Mouse (Mus musculus) lung, embryonic 15.5 days (tissue): ENCODE data around the gene Rab19. TPM values are rescaled to one million over a fixed set of nuclear protein-coding genes. Genes with fewer than 3 reads are reported as not detected.
"Not testable (repeated sequence)": the region's sequence is repeated elsewhere in the genome, so short reads cannot be mapped to it uniquely, and the experiment has no call there.

Source experiments
- ATAC-seq: fragments of 200-750 bp; cut with Nextera tagmentation; 2 replicates; pipeline ENCODE4 v1.8.0; 2017; ENCODE audit warnings: moderate number of reproducible peaks, borderline replicate concordance; ENCODE audit not compliant: low FRiP score, low TSS enrichment; ENCODE audit errors: extremely low read depth
- H3K27ac ChIP-seq: fragments of 300-500 bp; sonication (generic); 2 replicates; pipeline ENCODE4 v1.5.1; 2015; ENCODE audit warnings: moderate library complexity, mild to moderate bottlenecking, inconsistent platforms
- H3K27me3 ChIP-seq: fragments of 300-500 bp; sonication (generic); 2 replicates; pipeline ENCODE4 v1.6.1; 2015; ENCODE audit warnings: inconsistent platforms
- H3K36me3 ChIP-seq: fragments of 300-500 bp; sonication (generic); 2 replicates; pipeline ENCODE4 v1.6.1; 2015; ENCODE audit warnings: inconsistent platforms
- H3K4me1 ChIP-seq: fragments of 300-500 bp; sonication (generic); 2 replicates; pipeline ENCODE4 v1.6.1; 2015; ENCODE audit warnings: inconsistent platforms
- H3K4me2 ChIP-seq: fragments of 300-500 bp; sonication (generic); 2 replicates; pipeline ENCODE4 v1.6.1; 2015; ENCODE audit warnings: inconsistent platforms, mild to moderate bottlenecking, moderate library complexity
- H3K4me3 ChIP-seq: fragments of 300-500 bp; sonication (generic); 2 replicates; pipeline ENCODE4 v1.5.1; 2015; ENCODE audit warnings: mild to moderate bottlenecking, inconsistent platforms
- H3K9ac ChIP-seq: fragments of 300-500 bp; sonication (generic); 2 replicates; pipeline ENCODE4 v1.6.1; 2015; ENCODE audit warnings: inconsistent platforms
- H3K9me3 ChIP-seq: fragments of 300-500 bp; sonication (generic); 2 replicates; pipeline ENCODE4 v1.6.1; 2016; ENCODE audit warnings: inconsistent platforms
- WGBS: fragments of 180-500 bp; shearing (Covaris S2); methylation state at CpG from one replicate; pipeline ENCODE4 v1.1.7; 2015; 5-methylcytosine and 5-hydroxymethylcytosine counted together
- polyA plus RNA-seq: library from polyadenylated mRNA; unstranded; fragments of >200 nt; fragmentation: Nextera tagmentation; extraction: Ambion mirVana; gene quantifications from 2 replicates; pipeline ENCODE4 v1.2.1, GENCODE M21; 2015

Rab19 gene
- polyA plus RNA-seq, 1 experiment from 2014 or later = 6.3 TPM

GRCm38 (mm10) chr6:39389988-39390387 is 9.0 kb downstream of the Rab19 start:
- H3K9me3 ChIP-seq = no peaks in the 10 kb centered on the region
- no peaks in the 10 kb centered on the region for H3K4me1 ChIP-seq
- H3K4me3 ChIP-seq = no peak overlapping the region
- no peak overlapping the region for H3K9ac ChIP-seq
- no peak overlapping the region for H3K4me2 ChIP-seq
- ATAC-seq = no peak
- no peaks in the 10 kb centered on the region for H3K36me3 ChIP-seq
- no peak overlapping the region for H3K27ac ChIP-seq
- WGBS = 96% methylated on average over 2 of the region's 2 CpGs
- no peaks in the 10 kb centered on the region for H3K27me3 ChIP-seq

- 81% methylated on average over 4 of the region's 4 CpGs for WGBS
- H3K36me3 ChIP-seq = no peaks in the 10 kb centered on the region
These were observed 14.5 kb downstream of the Rab19 start for GRCm38 (mm10) chr6:39395471-39395870.

GRCm38 (mm10) chr6:39395916-39396315 is 14.9 kb downstream of the Rab19 start:
- H3K36me3 ChIP-seq = no peaks in the 10 kb centered on the region
- H3K4me3 ChIP-seq = no peak overlapping the region
- no peak for ATAC-seq
- H3K9ac ChIP-seq = no peak overlapping the region
- no peak overlapping the region for H3K4me2 ChIP-seq
- no peaks in the 10 kb centered on the region for H3K27me3 ChIP-seq
- H3K4me1 ChIP-seq = no peaks in the 10 kb centered on the region
- 60% methylated on average over 4 of the region's 4 CpGs for WGBS
- H3K9me3 ChIP-seq = no peaks in the 10 kb centered on the region
- H3K27ac ChIP-seq = no peak overlapping the region

More at GRCm38 (mm10) chr6:39395471-39395870, 14.5 kb downstream of the Rab19 start:
- no peak overlapping the region for H3K9ac ChIP-seq
- H3K4me2 ChIP-seq = no peak overlapping the region
- no peaks in the 10 kb centered on the region for H3K9me3 ChIP-seq
- no peaks in the 10 kb centered on the region for H3K27me3 ChIP-seq
- no peak overlapping the region for H3K4me3 ChIP-seq
- no peaks in the 10 kb centered on the region for H3K4me1 ChIP-seq
- ATAC-seq = no peak
- H3K27ac ChIP-seq = no peak overlapping the region

- no peak overlapping the region for H3K27ac ChIP-seq
- H3K4me1 ChIP-seq = no peaks in the 10 kb centered on the region
- no peak overlapping the region for H3K9ac ChIP-seq
- H3K4me2 ChIP-seq = no peak overlapping the region
- H3K9me3 ChIP-seq = no peaks in the 10 kb centered on the region
- WGBS = 94% methylated on average over 6 of the region's 6 CpGs
- ATAC-seq = no peak
- no peaks in the 10 kb centered on the region for H3K27me3 ChIP-seq
- H3K4me3 ChIP-seq = no peak overlapping the region
- no peaks in the 10 kb centered on the region for H3K36me3 ChIP-seq
These were observed 16.1 kb downstream of the Rab19 start for GRCm38 (mm10) chr6:39397046-39397445.

DNA sequence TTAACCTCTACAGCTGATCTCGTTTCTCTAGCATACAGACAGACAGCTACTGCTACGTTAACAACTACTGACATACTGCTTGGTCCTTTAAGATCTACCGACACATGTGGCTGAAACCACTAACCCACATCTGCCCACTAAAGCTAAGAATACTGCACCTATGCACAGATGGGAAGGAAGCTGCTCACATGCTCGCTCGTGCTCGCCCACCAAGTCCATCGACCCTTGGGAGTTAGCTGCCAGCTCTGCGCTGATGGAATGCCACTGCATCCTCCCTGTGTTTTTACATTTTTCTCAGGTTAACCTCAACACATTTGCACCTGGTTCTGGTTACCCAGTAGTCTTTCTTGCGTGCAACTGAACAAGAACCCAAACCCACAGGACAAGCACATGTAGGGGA is 17.4 kb downstream of the Rab19 start:
- Histone ChIP-seq H3K27ac (no peak overlapping the region), H3K4me3 (no peak overlapping the region), H3K36me3 (no peaks in the 10 kb centered on the region), H3K4me2 (no peak overlapping the region), H3K27me3 (no peaks in the 10 kb centered on the region), H3K9me3 (no peaks in the 10 kb centered on the region), H3K9ac (no peak overlapping the region), H3K4me1 (no peaks in the 10 kb centered on the region)
- ATAC-seq = no peak
- WGBS = 93% methylated on average over 9 of the region's 9 CpGs

DNA sequence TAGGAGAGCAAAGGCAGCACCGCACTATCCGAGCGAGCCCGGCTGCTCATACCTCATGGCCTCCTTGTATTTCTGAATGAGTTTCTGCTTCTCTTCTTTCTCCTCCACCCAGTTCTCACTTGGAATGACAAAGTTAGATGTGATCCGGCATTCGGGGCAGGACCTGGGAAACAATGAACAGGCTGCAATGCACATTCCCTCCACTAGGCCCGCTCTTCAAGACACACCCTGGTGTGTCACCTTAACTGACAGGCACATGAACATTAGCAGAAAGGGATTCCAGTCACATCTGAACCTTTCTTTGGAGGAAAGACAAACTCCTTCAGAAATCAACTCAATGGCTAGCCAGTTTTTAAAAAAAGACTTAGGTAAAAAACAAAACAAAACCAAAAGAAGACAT is 19.4 kb downstream of the Rab19 start:
- H3K27me3 ChIP-seq = no peaks in the 10 kb centered on the region
- no peaks in the 10 kb centered on the region for H3K9me3 ChIP-seq
- no peak for ATAC-seq
- no peak overlapping the region for H3K4me2 ChIP-seq
- no peak overlapping the region for H3K27ac ChIP-seq
- peaks cover 5% of the 10 kb centered on the region; the same call in 1 of the 2 replicates for H3K36me3 ChIP-seq
- H3K4me1 ChIP-seq = no peaks in the 10 kb centered on the region
- WGBS = 64% methylated on average over 7 of the region's 7 CpGs
- H3K9ac ChIP-seq = no peak overlapping the region
- no peak overlapping the region for H3K4me3 ChIP-seq

- Histone ChIP-seq H3K4me2 (no peak overlapping the region), H3K4me3 (no peak overlapping the region), H3K36me3 (peaks cover 9% of the 10 kb centered on the region; the same call in 1 of the 2 replicates), H3K27me3 (no peaks in the 10 kb centered on the region), H3K27ac (no peak overlapping the region), H3K9ac (no peak overlapping the region), H3K9me3 (no peaks in the 10 kb centered on the region), H3K4me1 (no peaks in the 10 kb centered on the region)
- 66% methylated on average over 2 of the region's 2 CpGs for WGBS
- ATAC-seq = no peak
These were observed 22.2 kb downstream of the Rab19 start for GRCm38 (mm10) chr6:39403136-39403535.

- no peak overlapping the region for H3K9ac ChIP-seq
- ATAC-seq = no peak
- H3K4me1 ChIP-seq = no peaks in the 10 kb centered on the region
- WGBS = 92% methylated on average over 5 of the region's 5 CpGs
- H3K27me3 ChIP-seq = no peaks in the 10 kb centered on the region
- no peaks in the 10 kb centered on the region for H3K9me3 ChIP-seq
- H3K4me3 ChIP-seq = no peak overlapping the region
- no peak overlapping the region for H3K4me2 ChIP-seq
- H3K36me3 ChIP-seq = peaks cover 9% of the 10 kb centered on the region; the same call in 1 of the 2 replicates
- H3K27ac ChIP-seq = no peak overlapping the region
These were observed 25.5 kb downstream of the Rab19 start for GRCm38 (mm10) chr6:39406480-39406879.

DNA sequence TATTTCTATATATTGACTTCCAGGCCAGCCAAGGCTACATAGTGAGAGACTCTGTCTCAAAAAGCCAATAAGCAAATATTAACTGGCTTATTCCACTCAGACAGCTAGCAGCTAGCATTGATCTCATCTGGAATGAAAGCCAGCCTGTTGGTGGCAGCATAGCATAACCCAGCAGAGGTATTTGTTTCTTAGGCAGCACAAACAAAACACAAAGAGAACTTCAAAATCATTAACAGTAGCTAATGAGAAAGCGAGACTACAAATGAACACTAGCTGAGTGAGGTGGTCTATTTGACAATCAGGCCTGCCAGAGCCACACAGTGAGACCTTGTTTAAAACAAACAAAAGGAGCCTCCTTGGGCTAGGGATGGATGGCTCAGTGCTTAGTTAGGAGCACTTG is 33.1 kb downstream of the Rab19 start:
- no peak overlapping the region for H3K4me2 ChIP-seq
- WGBS = 94% methylated on average over 1 of the region's 1 CpGs
- no peak overlapping the region for H3K27ac ChIP-seq
- peaks cover 14% of the 10 kb centered on the region; the same call in 1 of the 2 replicates for H3K27me3 ChIP-seq
- ATAC-seq = no peak
- H3K4me1 ChIP-seq = peaks cover 2% of the 10 kb centered on the region; the same call in 1 of the 2 replicates
- H3K36me3 ChIP-seq = no peaks in the 10 kb centered on the region; the same call in 1 of the 2 replicates
- no peak overlapping the region for H3K4me3 ChIP-seq
- no peaks in the 10 kb centered on the region for H3K9me3 ChIP-seq
- H3K9ac ChIP-seq = no peak overlapping the region

DNA sequence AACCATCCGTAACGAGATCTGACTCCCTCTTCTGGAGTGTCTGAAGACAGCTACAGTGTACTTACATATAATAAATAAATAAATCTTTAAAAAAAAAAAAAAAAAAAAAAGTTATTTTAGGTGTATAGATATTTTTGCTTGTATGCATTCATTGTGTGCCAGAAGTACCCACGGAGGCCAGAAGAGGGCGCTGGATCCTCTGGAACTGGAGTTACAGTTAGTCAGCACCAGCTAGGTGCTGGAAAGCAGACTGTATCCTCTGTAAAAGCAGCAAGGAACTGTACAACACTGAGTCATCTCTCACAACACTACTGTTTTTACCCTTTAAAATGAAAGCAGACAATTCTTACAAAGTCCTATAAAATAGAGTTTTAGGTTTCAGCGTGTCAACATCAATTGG is 34.8 kb downstream of the Rab19 start:
- Histone ChIP-seq H3K9ac (no peak overlapping the region), H3K4me3 (no peak overlapping the region), H3K36me3 (no peaks in the 10 kb centered on the region), H3K9me3 (no peaks in the 10 kb centered on the region), H3K27me3 (peaks cover 20% of the 10 kb centered on the region; the same call in 1 of the 2 replicates), H3K4me2 (no peak overlapping the region), H3K27ac (no peak overlapping the region), H3K4me1 (peaks cover 5% of the 10 kb centered on the region; the same call in 1 of the 2 replicates)
- WGBS = 43% methylated on average over 3 of the region's 5 CpGs
- no peak for ATAC-seq

DNA sequence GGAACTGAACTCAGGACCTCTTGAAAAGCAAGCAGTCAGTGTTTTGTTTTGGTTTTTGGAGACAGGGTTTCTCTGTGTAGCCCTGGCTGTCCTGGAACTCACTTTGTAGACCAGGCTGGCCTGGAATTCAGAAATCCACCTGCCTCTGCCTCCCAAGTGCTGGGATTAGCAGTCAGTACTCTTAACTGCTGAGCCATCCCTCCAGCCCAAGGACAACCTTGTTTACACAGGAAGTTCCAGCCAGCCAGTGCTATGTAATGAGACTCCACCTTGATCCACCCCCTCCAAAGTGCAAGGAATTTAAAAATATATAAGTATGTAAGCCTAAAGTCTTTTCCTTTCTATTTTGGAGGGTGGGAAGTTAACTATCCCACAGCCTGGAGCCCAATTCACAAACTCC is 35.7 kb downstream of the Rab19 start:
- not testable (repeated sequence) for H3K9ac ChIP-seq, H3K9me3 ChIP-seq, H3K4me1 ChIP-seq, H3K4me3 ChIP-seq, H3K4me2 ChIP-seq, ATAC-seq, H3K27ac ChIP-seq, H3K36me3 ChIP-seq
- peaks cover 24% of the 10 kb centered on the region; the same call in 1 of the 2 replicates for H3K27me3 ChIP-seq

DNA sequence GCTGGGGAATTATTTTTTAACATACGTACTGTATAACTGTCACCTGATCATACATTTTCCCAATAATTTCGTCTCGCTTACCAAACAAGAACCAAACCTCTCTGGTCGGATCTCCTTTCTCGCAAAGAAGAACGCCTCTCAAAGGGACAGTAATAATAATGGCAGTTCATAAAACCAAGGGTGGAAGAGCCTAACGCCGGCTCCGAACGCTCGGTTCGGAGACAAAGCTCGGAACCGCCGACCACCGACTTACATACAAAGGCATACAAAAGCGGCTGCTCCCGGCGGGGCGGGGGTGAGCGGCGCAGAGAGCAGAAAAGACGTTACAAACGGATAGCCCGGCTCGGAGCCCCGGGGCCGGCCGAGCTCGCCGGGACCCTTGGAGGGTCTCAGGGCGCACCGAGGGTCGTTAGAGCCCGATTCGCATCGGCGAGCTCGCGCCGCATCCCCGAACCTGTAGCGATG is 38.4 kb downstream of the Rab19 start:
- Histone ChIP-seq H3K4me2 (peak overlapping the region; percentile 89), H3K36me3 (no peaks in the 10 kb centered on the region), H3K4me1 (peaks cover 5% of the 10 kb centered on the region; the same call in 1 of the 2 replicates), H3K27ac (peak overlapping the region; percentile 71; the same call in 1 of the 2 replicates), H3K4me3 (peak overlapping the region; percentile 100), H3K9ac (peak overlapping the region; percentile 67), H3K27me3 (peaks cover 27% of the 10 kb centered on the region; the same call in 1 of the 2 replicates), H3K9me3 (no peaks in the 10 kb centered on the region)
- ATAC-seq = no peak
- WGBS = under 1% methylated on average over 43 of the region's 43 CpGs
